In the genomic region with DNA sequence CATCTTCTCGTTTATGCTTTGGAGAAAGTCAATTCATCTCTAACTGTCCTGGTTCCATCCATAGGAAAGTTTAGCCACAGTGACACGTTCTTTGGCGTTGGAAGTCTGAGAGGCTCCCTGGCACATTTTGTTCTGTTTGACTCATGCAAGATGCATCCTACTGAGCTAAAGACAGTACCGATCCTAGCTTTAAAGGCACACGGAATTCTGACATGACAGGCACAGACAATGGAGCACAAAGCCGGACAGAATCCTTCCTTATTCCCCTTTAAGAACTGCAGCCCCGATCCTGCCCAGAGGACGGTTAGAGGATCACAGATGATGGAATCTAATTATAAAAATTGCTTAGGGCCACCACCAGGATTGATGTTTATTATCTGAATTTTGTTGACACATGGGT, we compare ENCODE assay signal across 15 mouse cellular contexts.
DNase-seq lines count a peak whose midpoint lies in the region; ATAC-seq and TF ChIP-seq lines count a peak whose summit lies in the region.
"Had no signal": no experiment of that assay in that cellular context is flagged by ENCODE, and none has a peak within 500 bp of the region (broad histone marks: within the 10 kb centered on the region; RNA-seq: fewer than 3 reads in every experiment).

No protein-coding gene starts in this region.

- H3K79me2 ChIP-seq in heart, adult 2 months (replicated peaks; ENCODE audit: control insufficient read depth, insufficient read depth, low read length) = no peaks in the 10 kb centered on the region

- TF ChIP-seq POLR2A in heart, adult 2 months (IDR thresholded peaks at IDR 0.05; ENCODE audit: insufficient read depth, low read depth, low read length) = no peak

- H3K27me3 ChIP-seq in hindbrain, embryonic 12.5 days = no peaks in the 10 kb centered on the region
- H3K27me3 ChIP-seq in midbrain, embryonic 13.5 days = no peaks in the 10 kb centered on the region
- no peaks in the 10 kb centered on the region for H3K27me3 ChIP-seq in heart, adult 2 months (ENCODE audit: control insufficient read depth, insufficient read depth, low read length)
- no peaks in the 10 kb centered on the region for H3K27me3 ChIP-seq in forebrain, embryonic 16.5 days (replicated peaks; ENCODE audit: control insufficient read depth, insufficient read depth, low read length)

- TF ChIP-seq CTCF in heart, adult 2 months (IDR thresholded peaks at IDR 0.05) = no peak

- no peak overlapping the region for H3K9ac ChIP-seq in hindbrain, embryonic 12.5 days
- H3K9ac ChIP-seq in midbrain, embryonic 13.5 days (replicated peaks) = no peak overlapping the region
- no peak overlapping the region for H3K9ac ChIP-seq in heart, adult 2 months (ENCODE audit: low read depth, low read length)
- no peak overlapping the region for H3K9ac ChIP-seq in forebrain, embryonic 16.5 days (replicated peaks; ENCODE audit: low read depth, low read length)

- no peaks in the 10 kb centered on the region for H3K36me3 ChIP-seq in hindbrain, embryonic 12.5 days
- no peaks in the 10 kb centered on the region for H3K36me3 ChIP-seq in midbrain, embryonic 13.5 days
- H3K36me3 ChIP-seq in heart, adult 2 months (ENCODE audit: control insufficient read depth, insufficient read depth, low read length) = no peaks in the 10 kb centered on the region
- H3K36me3 ChIP-seq in forebrain, embryonic 16.5 days (ENCODE audit: control insufficient read depth, insufficient read depth) = no peaks in the 10 kb centered on the region

- H3K4me3 ChIP-seq in hindbrain, embryonic 12.5 days = no peak overlapping the region
- no peak overlapping the region for H3K4me3 ChIP-seq in midbrain, embryonic 13.5 days (replicated peaks)
- no peak overlapping the region for H3K4me3 ChIP-seq in heart, adult 2 months
- no peak overlapping the region for H3K4me3 ChIP-seq in forebrain, embryonic 16.5 days (replicated peaks; ENCODE audit: low read length)
- H3K4me3 ChIP-seq: myocyte had no signal

- H3K27ac ChIP-seq in hindbrain, embryonic 12.5 days = no peak overlapping the region
- H3K27ac ChIP-seq in midbrain, embryonic 13.5 days = no peak overlapping the region
- H3K27ac ChIP-seq in heart, adult 2 months = no peak overlapping the region
- no peak overlapping the region for H3K27ac ChIP-seq in forebrain, embryonic 16.5 days (ENCODE audit: low read length)

- DNase-seq in right cerebral cortex, adult 18-20 months = peak; percentile 23
- DNase-seq in right cerebral cortex, postnatal 10 days (ENCODE audit: low spot score in 2 of 2) = no peak
- DNase-seq in heart, adult 2 months = no peak
- DNase-seq in yolk sac, embryonic 10.5 days (ENCODE audit: low spot score) = no peak
- DNase-seq: adrenal gland, postnatal 25 days; gastrocnemius, postnatal 14 days; heart, postnatal 10 days; kidney, postnatal 14 days; lung, adult 2 months had no signal

- no peaks in the 10 kb centered on the region for H3K9me3 ChIP-seq in hindbrain, embryonic 12.5 days (replicated peaks)
- no peaks in the 10 kb centered on the region for H3K9me3 ChIP-seq in midbrain, embryonic 13.5 days
- H3K9me3 ChIP-seq in forebrain, embryonic 16.5 days (ENCODE audit: control insufficient read depth, low read length) = no peaks in the 10 kb centered on the region

- intact Hi-C loops in heart, adult 2 months (cut with DNase I) = no loop called here

- peak; percentile 56 for ATAC-seq in hindbrain, embryonic 12.5 days (ENCODE audit: low FRiP score)
- peak; percentile 86 for ATAC-seq in midbrain, embryonic 13.5 days
- no peak for ATAC-seq in forebrain, embryonic 16.5 days
- ATAC-seq: CD4-positive, CD25-positive, alpha-beta regulatory T cell, adult 4 months; intestine, postnatal 0 days had no signal

- no peak for TF ChIP-seq EP300 in heart, adult 2 months (IDR thresholded peaks at IDR 0.05; ENCODE audit: insufficient read depth, low read depth, low read length)

- H3K4me1 ChIP-seq in hindbrain, embryonic 12.5 days = no peaks in the 10 kb centered on the region
- H3K4me1 ChIP-seq in midbrain, embryonic 13.5 days (replicated peaks) = peaks cover 5% of the 10 kb centered on the region; the same call in 1 of the 2 replicates
- H3K4me1 ChIP-seq in heart, adult 2 months (ENCODE audit: control insufficient read depth, insufficient read depth, low read length) = no peaks in the 10 kb centered on the region
- no peaks in the 10 kb centered on the region for H3K4me1 ChIP-seq in forebrain, embryonic 16.5 days (replicated peaks; ENCODE audit: control insufficient read depth, insufficient read depth, low read length)

- no peak overlapping the region for H3K4me2 ChIP-seq in hindbrain, embryonic 12.5 days (replicated peaks)
- H3K4me2 ChIP-seq in midbrain, embryonic 13.5 days (replicated peaks) = peak overlapping the region; percentile 30; the same call in 1 of the 2 replicates
- no peak overlapping the region for H3K4me2 ChIP-seq in forebrain, embryonic 16.5 days (ENCODE audit: low read length)

- 36% methylated on average over 8 of the region's 8 CpGs for WGBS in hindbrain, embryonic 12.5 days
- 20% methylated on average over 8 of the region's 8 CpGs for WGBS in midbrain, embryonic 13.5 days
- 73% methylated on average over 8 of the region's 8 CpGs for WGBS in heart, adult 2 months
- 30% methylated on average over 8 of the region's 8 CpGs for WGBS in forebrain, embryonic 16.5 days
